Mouse (Mus musculus): ENCODE results near the gene Polr3g. TPM values are rescaled to one million over a fixed set of nuclear protein-coding genes. Genes with fewer than 3 reads are reported as not detected.

Polr3g gene
- 13.7 and 15.0 TPM in 2 replicates for polyA plus RNA-seq (2014; fragmentation: Nextera tagmentation; extraction: Ambion mirVana)

- no peaks in the 10 kb centered on the region for H3K9me3 ChIP-seq (ENCODE audit: control insufficient read depth, low read depth, low read length)
- no peaks in the 10 kb centered on the region for H3K27me3 ChIP-seq (ENCODE audit: control insufficient read depth, insufficient read depth, low read length)
- peaks cover 7% of the 10 kb centered on the region; the same call in 1 of the 2 replicates for H3K4me1 ChIP-seq (ENCODE audit: control insufficient read depth, insufficient read depth, low read length)
- peak within 1 kb of the TSS; percentile 48 for H3K9ac ChIP-seq (replicated peaks; ENCODE audit: low read depth, low read length)
- H3K27ac ChIP-seq (ENCODE audit: low read length): peak within 1 kb of the TSS; percentile 88
- WGBS: under 1% methylated on average over 56 of the region's 61 CpGs
- H3K4me3 ChIP-seq (ENCODE audit: low read depth, low read length): peak within 1 kb of the TSS; percentile 79
- no peaks in the 10 kb centered on the region for H3K36me3 ChIP-seq (ENCODE audit: control insufficient read depth, insufficient read depth, low read length)
- ATAC-seq (ENCODE audit: insufficient number of reproducible peaks, insufficient read depth, low FRiP score, low read depth): peak; percentile 96
- H3K4me2 ChIP-seq (replicated peaks; ENCODE audit: low read depth, low read length): peak within 1 kb of the TSS; percentile 98
These were observed at the start of gene Polr3g, which contains the start of gene Mblac2 for GRCm38 (mm10) chr13:81710775-81711545. TSS of gene Polr3g (minus strand) at chr13:81711013. TSS of gene Mblac2 (plus strand) at chr13:81711341.

GRCm38 (mm10) chr13:81760379-81760778 is 49.6 kb upstream of the Polr3g start:
- Histone ChIP-seq H3K4me1 (ENCODE audit: control insufficient read depth, insufficient read depth, low read length) (no peaks in the 10 kb centered on the region), H3K9me3 (ENCODE audit: control insufficient read depth, low read depth, low read length) (no peaks in the 10 kb centered on the region), H3K4me3 (ENCODE audit: low read depth, low read length) (no peak overlapping the region), H3K9ac (replicated peaks; ENCODE audit: low read depth, low read length) (no peak overlapping the region), H3K4me2 (replicated peaks; ENCODE audit: low read depth, low read length) (no peak overlapping the region), H3K36me3 (ENCODE audit: control insufficient read depth, insufficient read depth, low read length) (no peaks in the 10 kb centered on the region), H3K27ac (ENCODE audit: low read length) (no peak overlapping the region), H3K27me3 (ENCODE audit: control insufficient read depth, insufficient read depth, low read length) (no peaks in the 10 kb centered on the region)
- ATAC-seq (ENCODE audit: insufficient number of reproducible peaks, insufficient read depth, low FRiP score, low read depth): no peak
- WGBS: 28% methylated on average over 3 of the region's 3 CpGs

GRCm38 (mm10) chr13:81757058-81757660 is 46.3 kb upstream of the Polr3g start:
- Histone ChIP-seq H3K4me3 (ENCODE audit: low read depth, low read length) (no peak overlapping the region), H3K27ac (ENCODE audit: low read length) (no peak overlapping the region), H3K27me3 (ENCODE audit: control insufficient read depth, insufficient read depth, low read length) (no peaks in the 10 kb centered on the region), H3K36me3 (ENCODE audit: control insufficient read depth, insufficient read depth, low read length) (no peaks in the 10 kb centered on the region), H3K4me1 (ENCODE audit: control insufficient read depth, insufficient read depth, low read length) (no peaks in the 10 kb centered on the region), H3K9ac (replicated peaks; ENCODE audit: low read depth, low read length) (no peak overlapping the region), H3K4me2 (replicated peaks; ENCODE audit: low read depth, low read length) (no peak overlapping the region), H3K9me3 (ENCODE audit: control insufficient read depth, low read depth, low read length) (no peaks in the 10 kb centered on the region)
- 78% methylated on average over 5 of the region's 5 CpGs for WGBS
- no peak for ATAC-seq (ENCODE audit: insufficient number of reproducible peaks, insufficient read depth, low FRiP score, low read depth)

- ATAC-seq (ENCODE audit: insufficient number of reproducible peaks, insufficient read depth, low FRiP score, low read depth): no peak
- H3K4me1 ChIP-seq (ENCODE audit: control insufficient read depth, insufficient read depth, low read length): no peaks in the 10 kb centered on the region
These were observed 44.5 kb upstream of the Polr3g start for GRCm38 (mm10) chr13:81755324-81755723.

GRCm38 (mm10) chr13:81754878-81755277 is 44.1 kb upstream of the Polr3g start:
- peak; percentile 49; the same call in 1 of the 2 replicates for ATAC-seq (ENCODE audit: insufficient number of reproducible peaks, insufficient read depth, low FRiP score, low read depth)
- H3K27ac ChIP-seq (ENCODE audit: low read length): no peak overlapping the region
- no peaks in the 10 kb centered on the region for H3K4me1 ChIP-seq (ENCODE audit: control insufficient read depth, insufficient read depth, low read length)
- H3K9me3 ChIP-seq (ENCODE audit: control insufficient read depth, low read depth, low read length): no peaks in the 10 kb centered on the region
- H3K36me3 ChIP-seq (ENCODE audit: control insufficient read depth, insufficient read depth, low read length): no peaks in the 10 kb centered on the region
- no peak overlapping the region for H3K9ac ChIP-seq (replicated peaks; ENCODE audit: low read depth, low read length)
- no peak overlapping the region for H3K4me2 ChIP-seq (replicated peaks; ENCODE audit: low read depth, low read length)
- no peak overlapping the region for H3K4me3 ChIP-seq (ENCODE audit: low read depth, low read length)
- no peaks in the 10 kb centered on the region for H3K27me3 ChIP-seq (ENCODE audit: control insufficient read depth, insufficient read depth, low read length)

More at GRCm38 (mm10) chr13:81755324-81755723, 44.5 kb upstream of the Polr3g start:
- H3K27me3 ChIP-seq (ENCODE audit: control insufficient read depth, insufficient read depth, low read length): no peaks in the 10 kb centered on the region
- no peak overlapping the region for H3K4me2 ChIP-seq (replicated peaks; ENCODE audit: low read depth, low read length)
- no peak overlapping the region for H3K4me3 ChIP-seq (ENCODE audit: low read depth, low read length)
- H3K9me3 ChIP-seq (ENCODE audit: control insufficient read depth, low read depth, low read length): no peaks in the 10 kb centered on the region
- no peaks in the 10 kb centered on the region for H3K36me3 ChIP-seq (ENCODE audit: control insufficient read depth, insufficient read depth, low read length)
- no peak overlapping the region for H3K27ac ChIP-seq (ENCODE audit: low read length)
- WGBS: 85% methylated on average over 1 of the region's 1 CpGs
- H3K9ac ChIP-seq (replicated peaks; ENCODE audit: low read depth, low read length): no peak overlapping the region

GRCm38 (mm10) chr13:81744092-81744396 is 33.2 kb upstream of the Polr3g start:
- ATAC-seq (ENCODE audit: insufficient number of reproducible peaks, insufficient read depth, low FRiP score, low read depth): peak; percentile 28; the same call in 1 of the 2 replicates
- H3K27ac ChIP-seq (ENCODE audit: low read length): no peak overlapping the region
- H3K4me3 ChIP-seq (ENCODE audit: low read depth, low read length): no peak overlapping the region
- no peak overlapping the region for H3K9ac ChIP-seq (replicated peaks; ENCODE audit: low read depth, low read length)
- no peaks in the 10 kb centered on the region for H3K36me3 ChIP-seq (ENCODE audit: control insufficient read depth, insufficient read depth, low read length)
- no peak overlapping the region for H3K4me2 ChIP-seq (replicated peaks; ENCODE audit: low read depth, low read length)
- H3K9me3 ChIP-seq (ENCODE audit: control insufficient read depth, low read depth, low read length): no peaks in the 10 kb centered on the region
- no peaks in the 10 kb centered on the region for H3K27me3 ChIP-seq (ENCODE audit: control insufficient read depth, insufficient read depth, low read length)
- WGBS: 40% methylated on average over 2 of the region's 2 CpGs
- no peaks in the 10 kb centered on the region for H3K4me1 ChIP-seq (ENCODE audit: control insufficient read depth, insufficient read depth, low read length)

- Histone ChIP-seq H3K27ac (ENCODE audit: low read length) (no peak overlapping the region), H3K4me3 (ENCODE audit: low read depth, low read length) (no peak overlapping the region), H3K4me1 (ENCODE audit: control insufficient read depth, insufficient read depth, low read length) (no peaks in the 10 kb centered on the region), H3K27me3 (ENCODE audit: control insufficient read depth, insufficient read depth, low read length) (no peaks in the 10 kb centered on the region), H3K36me3 (ENCODE audit: control insufficient read depth, insufficient read depth, low read length) (no peaks in the 10 kb centered on the region), H3K4me2 (replicated peaks; ENCODE audit: low read depth, low read length) (no peak overlapping the region), H3K9ac (replicated peaks; ENCODE audit: low read depth, low read length) (no peak overlapping the region), H3K9me3 (ENCODE audit: control insufficient read depth, low read depth, low read length) (no peaks in the 10 kb centered on the region)
- 52% methylated on average over 10 of the region's 10 CpGs for WGBS
- peak; percentile 6; the same call in 1 of the 2 replicates for ATAC-seq (ENCODE audit: insufficient number of reproducible peaks, insufficient read depth, low FRiP score, low read depth)
These were observed 32.7 kb upstream of the Polr3g start for GRCm38 (mm10) chr13:81743391-81744091.

- Histone ChIP-seq H3K4me2 (replicated peaks; ENCODE audit: low read depth, low read length) (no peak overlapping the region), H3K9me3 (ENCODE audit: control insufficient read depth, low read depth, low read length) (no peaks in the 10 kb centered on the region), H3K36me3 (ENCODE audit: control insufficient read depth, insufficient read depth, low read length) (no peaks in the 10 kb centered on the region), H3K4me3 (ENCODE audit: low read depth, low read length) (no peak overlapping the region), H3K27me3 (ENCODE audit: control insufficient read depth, insufficient read depth, low read length) (no peaks in the 10 kb centered on the region), H3K9ac (replicated peaks; ENCODE audit: low read depth, low read length) (no peak overlapping the region), H3K4me1 (ENCODE audit: control insufficient read depth, insufficient read depth, low read length) (no peaks in the 10 kb centered on the region), H3K27ac (ENCODE audit: low read length) (no peak overlapping the region)
- WGBS: 53% methylated on average over 3 of the region's 3 CpGs
- no peak for ATAC-seq (ENCODE audit: insufficient number of reproducible peaks, insufficient read depth, low FRiP score, low read depth)
These were observed 30.1 kb upstream of the Polr3g start for GRCm38 (mm10) chr13:81740898-81741297.
